Mouse (Mus musculus) stomach, postnatal 0 days (tissue): ENCODE data around the gene Plekhd1. TPM values are rescaled to one million over a fixed set of nuclear protein-coding genes. Genes with fewer than 3 reads are reported as not detected.

Source experiments
- ATAC-seq: fragments of 200-750 bp; cut with Nextera tagmentation; 2 replicates; pipeline ENCODE4 v1.8.0; 2017; ENCODE audit not compliant: low FRiP score, low TSS enrichment
- DNase-seq: peaks from one replicate; pipeline ENCODE4 v3.0.0-alpha.2; 2016; ENCODE audit warnings: low spot score
- H3K27ac ChIP-seq: fragments of 300-500 bp; sonication (generic); replicated peaks from 2 replicates; pipeline ENCODE4 v1.5.1; 2014; ENCODE audit warnings: mild to moderate bottlenecking, control low read depth
- H3K27me3 ChIP-seq: fragments of 300-500 bp; sonication (generic); 2 replicates; pipeline ENCODE4 v1.6.1; 2014; ENCODE audit warnings: low read length; ENCODE audit not compliant: control insufficient read depth, insufficient read depth
- H3K36me3 ChIP-seq: fragments of 300-500 bp; sonication (generic); 2 replicates; pipeline ENCODE4 v1.6.1; 2014; ENCODE audit warnings: low read length, mixed read lengths; ENCODE audit not compliant: control insufficient read depth, insufficient read depth
- H3K4me1 ChIP-seq: fragments of 300-500 bp; sonication (generic); replicated peaks from 2 replicates; pipeline ENCODE4 v1.6.1; 2014; ENCODE audit warnings: antibody characterized with exemption; ENCODE audit not compliant: control insufficient read depth, insufficient read depth
- H3K4me2 ChIP-seq: fragments of 300-500 bp; sonication (generic); replicated peaks from 2 replicates; pipeline ENCODE4 v1.6.1; 2014; ENCODE audit warnings: low read depth, mild to moderate bottlenecking, control low read depth, moderate library complexity
- H3K4me3 ChIP-seq: fragments of 300-500 bp; sonication (generic); 2 replicates; pipeline ENCODE4 v1.5.1; 2014; ENCODE audit warnings: low read depth, low read length, control low read depth
- H3K9ac ChIP-seq: fragments of 300-500 bp; sonication (generic); 2 replicates; pipeline ENCODE4 v1.6.1; 2014; ENCODE audit warnings: mild to moderate bottlenecking, low read length, control low read depth, mixed read lengths
- H3K9me3 ChIP-seq: fragments of 300-500 bp; sonication (generic); 2 replicates; pipeline ENCODE4 v1.6.1; 2016; ENCODE audit warnings: low read length; ENCODE audit not compliant: control insufficient read depth
- CTCF ChIP-seq: IDR thresholded peaks from 2 replicates; pipeline ENCODE4 v1.5.1; 2016; ENCODE audit warnings: antibody characterized with exemption, low read depth, mild to moderate bottlenecking, moderate library complexity
- EP300 ChIP-seq: optimal IDR thresholded peaks from 2 replicates; pipeline ENCODE3; 2016; ENCODE audit warnings: antibody characterized with exemption
- WGBS: fragments of 180-500 bp; shearing (Covaris S2); extraction: QIAGEN DNeasy Blood & Tissue Kit; methylation state at CpG from one replicate; pipeline ENCODE4 v1.1.7; 2014; 5-methylcytosine and 5-hydroxymethylcytosine counted together
- polyA plus RNA-seq: library from polyadenylated mRNA; unstranded; fragments of >200 nt; fragmentation: Nextera tagmentation; extraction: Ambion mirVana; gene quantifications from 2 replicates; pipeline ENCODE4 v1.2.1, GENCODE M21; 2015

Plekhd1 gene
- polyA plus RNA-seq, 1 experiment from 2014 or later = 2.3 TPM

- no peaks in the 10 kb centered on the region for H3K36me3 ChIP-seq
- H3K9ac ChIP-seq = no peak overlapping the region
- no peak for TF ChIP-seq EP300
- no peak for TF ChIP-seq CTCF
- H3K4me2 ChIP-seq = no peak overlapping the region
- no peaks in the 10 kb centered on the region for H3K4me1 ChIP-seq
- no peaks in the 10 kb centered on the region for H3K9me3 ChIP-seq
- no peak overlapping the region for H3K4me3 ChIP-seq
- no peak for ATAC-seq
- no peak overlapping the region for H3K27ac ChIP-seq
- DNase-seq = no peak
- WGBS = 52% methylated on average over 8 of the region's 8 CpGs
- no peaks in the 10 kb centered on the region for H3K27me3 ChIP-seq
Observed at GRCm38 (mm10) chr12:80746031-80746813, 53.8 kb downstream of the Plekhd1 start.

- TF ChIP-seq EP300 (no peak), CTCF (no peak)
- no peak for ATAC-seq
- 79% methylated on average over 6 of the region's 6 CpGs for WGBS
Observed at GRCm38 (mm10) chr12:80751556-80751955, 59.2 kb downstream of the Plekhd1 start.

GRCm38 (mm10) chr12:80757751-80758558 lies 65.6 kb downstream of the Plekhd1 start:
- Histone ChIP-seq H3K27ac (no peak overlapping the region), H3K4me1 (peaks cover 12% of the 10 kb centered on the region), H3K4me2 (peak overlapping the region; percentile 95), H3K9me3 (no peaks in the 10 kb centered on the region), H3K4me3 (peak overlapping the region; percentile 57), H3K27me3 (peaks cover 24% of the 10 kb centered on the region), H3K9ac (peak overlapping the region; percentile 35), H3K36me3 (no peaks in the 10 kb centered on the region)
- TF ChIP-seq EP300 = no peak
- TF ChIP-seq CTCF = peak; percentile 7; the same call in 1 of the 2 replicates
- under 1% methylated on average over 114 of the region's 122 CpGs for WGBS
- ATAC-seq (peak; percentile 77), DNase-seq (peak; percentile 72)

More at GRCm38 (mm10) chr12:80751556-80751955, 59.2 kb downstream of the Plekhd1 start:
- Histone ChIP-seq H3K4me3 (no peak overlapping the region), H3K4me1 (no peaks in the 10 kb centered on the region), H3K4me2 (no peak overlapping the region), H3K27ac (no peak overlapping the region), H3K36me3 (no peaks in the 10 kb centered on the region), H3K9me3 (no peaks in the 10 kb centered on the region), H3K9ac (no peak overlapping the region), H3K27me3 (peaks cover 5% of the 10 kb centered on the region)
- no peak for DNase-seq

GRCm38 (mm10) chr12:80758559-80759386 lies 66.4 kb downstream of the Plekhd1 start:
- 4% methylated on average over 69 of the region's 92 CpGs for WGBS
- Histone ChIP-seq H3K9ac (peak overlapping the region; percentile 35), H3K27me3 (peaks cover 24% of the 10 kb centered on the region), H3K9me3 (no peaks in the 10 kb centered on the region), H3K4me3 (peak overlapping the region; percentile 57), H3K36me3 (no peaks in the 10 kb centered on the region), H3K4me2 (peak overlapping the region; percentile 95), H3K27ac (no peak overlapping the region), H3K4me1 (peaks cover 12% of the 10 kb centered on the region)
- peak; percentile 17 for ATAC-seq
- TF ChIP-seq EP300 (no peak), CTCF (no peak)
- peak; percentile 39 for DNase-seq

- Histone ChIP-seq H3K4me2 (peak overlapping the region; percentile 95), H3K36me3 (no peaks in the 10 kb centered on the region), H3K4me3 (peak overlapping the region; percentile 57), H3K9me3 (no peaks in the 10 kb centered on the region), H3K27me3 (peaks cover 24% of the 10 kb centered on the region), H3K4me1 (peaks cover 12% of the 10 kb centered on the region), H3K9ac (no peak overlapping the region), H3K27ac (no peak overlapping the region)
- DNase-seq (no peak), ATAC-seq (no peak)
- TF ChIP-seq EP300 = no peak
- no peak for TF ChIP-seq CTCF
- WGBS = 18% methylated on average over 4 of the region's 13 CpGs
Observed at GRCm38 (mm10) chr12:80759387-80759712, 67.0 kb downstream of the Plekhd1 start.
